Mouse (Mus musculus): Measurements from ENCODE around the gene Nr1i2. TPM values are rescaled to one million over a fixed set of nuclear protein-coding genes. Genes with fewer than 3 reads are reported as not detected.
A peak's percentile ranks its signal among the peaks of the same experiment; 100 is the strongest.

Gene Nr1i2
- polyA plus RNA-seq, 1 experiment from 2014 or later = not detected

DNA sequence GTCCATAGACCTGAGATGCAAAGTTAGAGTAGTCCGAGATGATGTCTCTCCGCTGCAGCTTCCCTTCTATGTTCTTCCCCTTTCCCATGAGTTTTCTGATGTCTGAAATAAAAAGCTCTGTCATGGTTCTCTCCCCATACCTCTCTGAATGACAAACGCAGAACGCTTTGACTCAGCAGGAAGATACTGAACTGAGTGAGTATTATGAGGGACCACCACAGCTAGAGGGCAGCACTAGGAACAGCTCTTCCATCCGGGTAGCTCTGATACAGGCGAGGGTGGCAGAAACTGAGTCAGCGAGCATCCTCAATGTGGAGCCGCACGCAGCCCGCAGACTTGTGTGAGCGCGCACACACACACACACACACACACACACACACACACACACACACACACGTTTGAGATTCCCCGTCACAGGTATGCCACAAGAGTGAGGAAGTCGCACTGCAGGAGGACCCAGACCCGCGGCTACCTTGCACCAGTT lies 26.9 kb upstream of the Nr1i2 start:
- H3K9me3 ChIP-seq (ENCODE audit: control insufficient read depth, low read length) = no peaks in the 10 kb centered on the region
- H3K9ac ChIP-seq (ENCODE audit: low read length) = no peak overlapping the region
- no peak overlapping the region for H3K4me3 ChIP-seq (ENCODE audit: control insufficient read depth in 1 of 2, insufficient read depth in 1 of 2, low read depth in 1 of 2, low read length in 2 of 2)
- no peaks in the 10 kb centered on the region for H3K36me3 ChIP-seq (ENCODE audit: control insufficient read depth, insufficient read depth, low read length)
- no peak overlapping the region for H3K27ac ChIP-seq (replicated peaks in 1 of 2; ENCODE audit: control insufficient read depth in 1 of 2, insufficient read depth in 1 of 2, low read depth in 2 of 2, low read length in 2 of 2)
- 31% methylated on average over 17 of the region's 17 CpGs for WGBS
- ATAC-seq (ENCODE audit: insufficient number of reproducible peaks, insufficient read depth, low FRiP score, low read depth) = no peak
- no peaks in the 10 kb centered on the region for H3K27me3 ChIP-seq (ENCODE audit: control insufficient read depth, insufficient read depth, low read length)
- peak overlapping the region; percentile 43 for H3K4me2 ChIP-seq (ENCODE audit: low read length)
- no peaks in the 10 kb centered on the region for H3K4me1 ChIP-seq (ENCODE audit: control insufficient read depth in 2 of 2, insufficient read depth in 2 of 2, low read length in 2 of 2)

DNA sequence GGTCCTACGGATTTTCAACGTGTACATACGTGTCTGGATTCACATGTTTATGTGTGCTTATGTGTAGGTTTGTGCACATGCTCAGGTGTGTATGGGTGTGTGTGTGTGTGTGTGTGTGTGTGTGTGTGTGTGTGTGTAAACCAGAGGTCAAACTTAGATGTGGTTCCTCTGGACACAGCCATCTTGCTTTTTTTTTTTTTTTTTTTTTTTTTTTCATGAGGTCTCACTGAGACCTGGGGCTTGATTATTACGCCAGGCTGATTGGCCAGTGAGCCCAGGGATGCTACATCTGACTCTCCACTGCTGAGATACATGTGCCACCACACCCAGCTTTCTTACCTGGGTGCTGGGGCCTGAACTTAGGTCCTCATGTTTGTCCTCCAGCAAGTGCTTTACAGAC lies 24.5 kb upstream of the Nr1i2 start:
- H3K36me3 ChIP-seq (ENCODE audit: control insufficient read depth, insufficient read depth, low read length) = no peaks in the 10 kb centered on the region
- WGBS = 94% methylated on average over 4 of the region's 4 CpGs
- H3K27me3 ChIP-seq (ENCODE audit: control insufficient read depth, insufficient read depth, low read length) = no peaks in the 10 kb centered on the region
- H3K4me2 ChIP-seq (ENCODE audit: low read length) = no peak overlapping the region
- no peak overlapping the region for H3K9ac ChIP-seq (ENCODE audit: low read length)
- H3K4me1 ChIP-seq (ENCODE audit: control insufficient read depth in 2 of 2, insufficient read depth in 2 of 2, low read length in 2 of 2) = no peaks in the 10 kb centered on the region
- no peak for ATAC-seq (ENCODE audit: insufficient number of reproducible peaks, insufficient read depth, low FRiP score, low read depth)
- no peak overlapping the region for H3K4me3 ChIP-seq (ENCODE audit: control insufficient read depth in 1 of 2, insufficient read depth in 1 of 2, low read depth in 1 of 2, low read length in 2 of 2)
- H3K9me3 ChIP-seq (ENCODE audit: control insufficient read depth, low read length) = peaks cover 3% of the 10 kb centered on the region; the same call in 1 of the 2 replicates
- no peak overlapping the region for H3K27ac ChIP-seq (replicated peaks in 1 of 2; ENCODE audit: control insufficient read depth in 1 of 2, insufficient read depth in 1 of 2, low read depth in 2 of 2, low read length in 2 of 2)

GRCm38 (mm10) chr16:38318492-38318891 lies 23.9 kb upstream of the Nr1i2 start:
- Histone ChIP-seq H3K4me1 (ENCODE audit: control insufficient read depth in 2 of 2, insufficient read depth in 2 of 2, low read length in 2 of 2) (no peaks in the 10 kb centered on the region), H3K36me3 (ENCODE audit: control insufficient read depth, insufficient read depth, low read length) (no peaks in the 10 kb centered on the region), H3K4me2 (ENCODE audit: low read length) (no peak overlapping the region), H3K9ac (ENCODE audit: low read length) (no peak overlapping the region), H3K27ac (replicated peaks in 1 of 2; ENCODE audit: control insufficient read depth in 1 of 2, insufficient read depth in 1 of 2, low read depth in 2 of 2, low read length in 2 of 2) (no peak overlapping the region), H3K4me3 (ENCODE audit: control insufficient read depth in 1 of 2, insufficient read depth in 1 of 2, low read depth in 1 of 2, low read length in 2 of 2) (no peak overlapping the region), H3K9me3 (ENCODE audit: control insufficient read depth, low read length) (peaks cover 3% of the 10 kb centered on the region; the same call in 1 of the 2 replicates), H3K27me3 (ENCODE audit: control insufficient read depth, insufficient read depth, low read length) (no peaks in the 10 kb centered on the region)
- ATAC-seq (ENCODE audit: insufficient number of reproducible peaks, insufficient read depth, low FRiP score, low read depth) = no peak
- 74% methylated on average over 9 of the region's 9 CpGs for WGBS

DNA sequence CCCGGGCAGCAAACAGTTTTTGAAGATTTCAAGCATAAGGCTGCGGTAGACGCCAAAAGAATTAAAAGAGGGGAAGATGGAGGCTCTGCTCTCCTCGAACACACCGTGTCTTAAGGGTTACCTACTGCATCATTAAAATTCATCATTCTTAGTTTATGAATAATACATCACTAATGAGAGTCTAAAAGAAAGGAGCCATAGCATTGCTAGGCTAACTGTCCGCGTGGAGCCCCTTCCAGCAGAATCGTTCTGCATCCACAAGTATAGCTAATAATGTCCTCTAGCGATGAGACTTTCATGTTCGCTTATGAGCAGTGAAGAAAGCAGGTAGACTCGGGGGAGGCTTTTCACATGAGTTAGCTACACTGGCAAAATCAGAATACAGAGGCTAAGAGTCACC lies 13.6 kb upstream of the Nr1i2 start:
- no peaks in the 10 kb centered on the region for H3K36me3 ChIP-seq (ENCODE audit: control insufficient read depth, insufficient read depth, low read length)
- no peak for ATAC-seq (ENCODE audit: insufficient number of reproducible peaks, insufficient read depth, low FRiP score, low read depth)
- H3K4me1 ChIP-seq (ENCODE audit: control insufficient read depth in 2 of 2, insufficient read depth in 2 of 2, low read length in 2 of 2) = no peaks in the 10 kb centered on the region
- 82% methylated on average over 11 of the region's 11 CpGs for WGBS
- H3K27me3 ChIP-seq (ENCODE audit: control insufficient read depth, insufficient read depth, low read length) = no peaks in the 10 kb centered on the region; the same call in 1 of the 2 replicates
- no peaks in the 10 kb centered on the region for H3K9me3 ChIP-seq (ENCODE audit: control insufficient read depth, low read length)
- H3K4me3 ChIP-seq (ENCODE audit: control insufficient read depth in 1 of 2, insufficient read depth in 1 of 2, low read depth in 1 of 2, low read length in 2 of 2) = no peak overlapping the region
- H3K27ac ChIP-seq (replicated peaks in 1 of 2; ENCODE audit: control insufficient read depth in 1 of 2, insufficient read depth in 1 of 2, low read depth in 2 of 2, low read length in 2 of 2) = no peak overlapping the region
- H3K4me2 ChIP-seq (ENCODE audit: low read length) = no peak overlapping the region
- no peak overlapping the region for H3K9ac ChIP-seq (ENCODE audit: low read length)

- no peaks in the 10 kb centered on the region for H3K4me1 ChIP-seq (ENCODE audit: control insufficient read depth in 2 of 2, insufficient read depth in 2 of 2, low read length in 2 of 2)
- WGBS = 76% methylated on average over 7 of the region's 7 CpGs
- H3K9ac ChIP-seq (ENCODE audit: low read length) = no peak overlapping the region
- ATAC-seq (ENCODE audit: insufficient number of reproducible peaks, insufficient read depth, low FRiP score, low read depth) = no peak
- no peak overlapping the region for H3K4me2 ChIP-seq (ENCODE audit: low read length)
- no peak overlapping the region for H3K4me3 ChIP-seq (ENCODE audit: control insufficient read depth in 1 of 2, insufficient read depth in 1 of 2, low read depth in 1 of 2, low read length in 2 of 2)
- H3K27ac ChIP-seq (replicated peaks in 1 of 2; ENCODE audit: control insufficient read depth in 1 of 2, insufficient read depth in 1 of 2, low read depth in 2 of 2, low read length in 2 of 2) = no peak overlapping the region
- H3K36me3 ChIP-seq (ENCODE audit: control insufficient read depth, insufficient read depth, low read length) = no peaks in the 10 kb centered on the region
- H3K27me3 ChIP-seq (ENCODE audit: control insufficient read depth, insufficient read depth, low read length) = no peaks in the 10 kb centered on the region; the same call in 1 of the 2 replicates
- no peaks in the 10 kb centered on the region for H3K9me3 ChIP-seq (ENCODE audit: control insufficient read depth, low read length)
Measured at GRCm38 (mm10) chr16:38307651-38308050, 13.0 kb upstream of the Nr1i2 start.

DNA sequence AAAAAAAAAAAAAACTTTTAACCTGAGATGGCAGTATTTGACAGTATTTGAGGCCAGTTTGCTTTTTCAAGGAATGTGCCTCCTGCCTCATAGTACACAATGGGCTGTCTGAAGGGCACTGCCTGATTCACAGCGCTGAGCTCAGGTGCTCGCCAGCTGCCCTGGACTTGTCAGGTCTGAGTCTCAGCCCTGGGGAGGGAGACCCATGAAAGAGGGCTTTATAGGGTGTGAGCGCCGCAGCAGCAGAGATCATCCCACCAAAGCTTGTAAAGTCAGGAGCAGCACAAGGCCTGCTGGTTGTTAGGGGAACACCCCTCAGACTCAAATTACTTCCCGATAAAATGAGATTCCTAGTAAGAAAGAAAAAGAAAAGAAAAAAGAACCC lies 12.6 kb upstream of the Nr1i2 start:
- no peak overlapping the region for H3K27ac ChIP-seq (replicated peaks in 1 of 2; ENCODE audit: control insufficient read depth in 1 of 2, insufficient read depth in 1 of 2, low read depth in 2 of 2, low read length in 2 of 2)
- no peaks in the 10 kb centered on the region for H3K4me1 ChIP-seq (ENCODE audit: control insufficient read depth in 2 of 2, insufficient read depth in 2 of 2, low read length in 2 of 2)
- H3K9me3 ChIP-seq (ENCODE audit: control insufficient read depth, low read length) = no peaks in the 10 kb centered on the region
- no peak overlapping the region for H3K4me2 ChIP-seq (ENCODE audit: low read length)
- H3K9ac ChIP-seq (ENCODE audit: low read length) = no peak overlapping the region
- ATAC-seq (ENCODE audit: insufficient number of reproducible peaks, insufficient read depth, low FRiP score, low read depth) = no peak
- H3K36me3 ChIP-seq (ENCODE audit: control insufficient read depth, insufficient read depth, low read length) = no peaks in the 10 kb centered on the region
- H3K4me3 ChIP-seq (ENCODE audit: control insufficient read depth in 1 of 2, insufficient read depth in 1 of 2, low read depth in 1 of 2, low read length in 2 of 2) = no peak overlapping the region
- no peaks in the 10 kb centered on the region; the same call in 1 of the 2 replicates for H3K27me3 ChIP-seq (ENCODE audit: control insufficient read depth, insufficient read depth, low read length)
- 68% methylated on average over 5 of the region's 5 CpGs for WGBS

- Histone ChIP-seq H3K27ac (replicated peaks in 1 of 2; ENCODE audit: control insufficient read depth in 1 of 2, insufficient read depth in 1 of 2, low read depth in 2 of 2, low read length in 2 of 2) (no peak overlapping the region), H3K4me2 (ENCODE audit: low read length) (no peak overlapping the region), H3K9ac (ENCODE audit: low read length) (no peak overlapping the region), H3K4me3 (ENCODE audit: control insufficient read depth in 1 of 2, insufficient read depth in 1 of 2, low read depth in 1 of 2, low read length in 2 of 2) (no peak overlapping the region), H3K4me1 (ENCODE audit: control insufficient read depth in 2 of 2, insufficient read depth in 2 of 2, low read length in 2 of 2) (no peaks in the 10 kb centered on the region), H3K27me3 (ENCODE audit: control insufficient read depth, insufficient read depth, low read length) (no peaks in the 10 kb centered on the region; the same call in 1 of the 2 replicates), H3K36me3 (ENCODE audit: control insufficient read depth, insufficient read depth, low read length) (no peaks in the 10 kb centered on the region), H3K9me3 (ENCODE audit: control insufficient read depth, low read length) (no peaks in the 10 kb centered on the region)
- no peak for ATAC-seq (ENCODE audit: insufficient number of reproducible peaks, insufficient read depth, low FRiP score, low read depth)
- 48% methylated on average over 18 of the region's 18 CpGs for WGBS
Measured at GRCm38 (mm10) chr16:38306571-38307220, 12.1 kb upstream of the Nr1i2 start.

All from heart, embryonic 14.5 days (tissue).